In genomic region chr11:106313533-106313932, GRCm38 (mm10) we compare ENCODE assay signal across 11 mouse cellular contexts. TPM values are rescaled to one million over a fixed set of nuclear protein-coding genes. Genes with fewer than 3 reads are reported as not detected.
DNase-seq lines count a peak whose midpoint lies in the region; ATAC-seq and TF ChIP-seq lines count a peak whose summit lies in the region.
"Had no signal": no experiment of that assay in that cellular context is flagged by ENCODE, and none has a peak within 500 bp of the region (broad histone marks: within the 10 kb centered on the region; RNA-seq: fewer than 3 reads in every experiment).

No protein-coding gene starts in this region.

- no peak for ATAC-seq in lung, embryonic 14.5 days (ENCODE audit: insufficient read depth)

- DNase-seq in heart, adult 11 months = peak; percentile 87
- DNase-seq in heart, postnatal 36 days = no peak
- DNase-seq in urinary bladder, adult 18-20 months (ENCODE audit: low spot score in 2 of 2) = peak; percentile 11 to 33
- no peak for DNase-seq in urinary bladder, postnatal 10 days (ENCODE audit: low spot score)
- no peak for DNase-seq in lung, embryonic 14.5 days
- DNase-seq in embryo, embryonic 10 days (ENCODE audit: low spot score) = no peak
- DNase-seq in ovary, postnatal 14 days (ENCODE audit: low spot score) = no peak
- no peak for DNase-seq in natural killer cell, adult 2 months (ENCODE audit: low spot score in 2 of 2)
- DNase-seq: adrenal gland, postnatal 36 days had no signal

- H3K4me2 ChIP-seq in lung, embryonic 14.5 days = peak overlapping the region; percentile 8; the same call in 1 of the 2 replicates
- H3K4me2 ChIP-seq: limb, embryonic 15.5 days had no signal

- no peak for TF ChIP-seq CTCF in lung, embryonic 14.5 days (IDR thresholded peaks at IDR 0.05; ENCODE audit: low read depth)

- no peak overlapping the region for H3K9ac ChIP-seq in lung, embryonic 14.5 days
- H3K9ac ChIP-seq: limb, embryonic 15.5 days had no signal

- H3K4me3 ChIP-seq in lung, embryonic 14.5 days (ENCODE audit: low read depth, low read length) = no peak overlapping the region
- H3K4me3 ChIP-seq: limb, embryonic 15.5 days had no signal

- no peak overlapping the region for H3K27ac ChIP-seq in lung, embryonic 14.5 days (ENCODE audit: low read depth)
- H3K27ac ChIP-seq: limb, embryonic 15.5 days had no signal

- no peaks in the 10 kb centered on the region for H3K27me3 ChIP-seq in lung, embryonic 14.5 days (ENCODE audit: insufficient read depth, low read length)
- H3K27me3 ChIP-seq: limb, embryonic 15.5 days had no signal

- intact Hi-C loops in heart, postnatal 36 days (cut with DNase I) = no loop called here

- H3K36me3 ChIP-seq in lung, embryonic 14.5 days (ENCODE audit: insufficient read depth) = no peaks in the 10 kb centered on the region
- H3K36me3 ChIP-seq: limb, embryonic 15.5 days had no signal

- H3K9me3 ChIP-seq in lung, embryonic 14.5 days (ENCODE audit: low read depth, low read length) = no peaks in the 10 kb centered on the region
- H3K9me3 ChIP-seq: limb, embryonic 15.5 days had no signal

- no peaks in the 10 kb centered on the region for H3K4me1 ChIP-seq in lung, embryonic 14.5 days (ENCODE audit: insufficient read depth)

- WGBS in lung, embryonic 14.5 days = 32% methylated on average over 5 of the region's 5 CpGs

RNA-seq across cellular contexts. Expression of gene Cd79b, which starts 1.0 kb away (rescaled TPM):
- 1 to 10 TPM; 1.9 to 3.0 TPM for total RNA-seq in heart, postnatal 36 days (2021)
- polyA plus RNA-seq in lung, embryonic 14.5 days (2014; fragmentation: Nextera tagmentation; extraction: Ambion mirVana) = 2.5 and 3.4 TPM in 2 replicates

RNA-seq across cellular contexts. Expression of gene Gh, which starts 11.9 kb away (rescaled TPM):
- not detected for total RNA-seq in heart, postnatal 36 days (2021)
- not detected in 2 replicates for polyA plus RNA-seq in lung, embryonic 14.5 days (2014; fragmentation: Nextera tagmentation; extraction: Ambion mirVana)
- total RNA-seq: adrenal gland, postnatal 36 days; gastrocnemius, postnatal 4 days had no signal
- polyA plus RNA-seq: limb, embryonic 15.5 days had no signal

RNA-seq across cellular contexts. Expression of gene Tcam1, which starts 37.1 kb away (rescaled TPM):
- total RNA-seq in heart, postnatal 36 days (2021) = not detected
- 0.18 and 0.39 TPM in 2 replicates for polyA plus RNA-seq in lung, embryonic 14.5 days (2014; fragmentation: Nextera tagmentation; extraction: Ambion mirVana)

RNA-seq across cellular contexts. Expression of gene Scn4a, which starts 39.6 kb away (rescaled TPM):
- 10 to 100 TPM; 14.7 to 19.0 TPM for total RNA-seq in heart, postnatal 36 days (2021)
- 0.05 and 0.24 TPM in 2 replicates for polyA plus RNA-seq in lung, embryonic 14.5 days (2014; fragmentation: Nextera tagmentation; extraction: Ambion mirVana)

RNA-seq across cellular contexts. Expression of gene Smarcd2, which starts 40.8 kb away (rescaled TPM):
- total RNA-seq in heart, postnatal 36 days (2021) = 10 to 100 TPM; 19.1 to 19.9 TPM
- 81.2 and 91.0 TPM in 2 replicates for polyA plus RNA-seq in lung, embryonic 14.5 days (2014; fragmentation: Nextera tagmentation; extraction: Ambion mirVana)

Comparison
In these comparisons a context has a peak if more than half of its experiments do, and no peak if none do; other contexts are left out.
1. DNase-seq: peak in heart, adult 11 months (single experiment) and urinary bladder, adult 18-20 months (2 of 2); none in heart, postnatal 36 days (0 of 2), urinary bladder, postnatal 10 days (single experiment), lung, embryonic 14.5 days (single experiment), embryo, embryonic 10 days (single experiment), ovary, postnatal 14 days (single experiment) and natural killer cell, adult 2 months (0 of 2).